Mouse (Mus musculus): ENCODE measurements at regions not wholly inside any gene's neighbourhood (a gene's known extent, or its start where the extent isn't known, plus 50 kb on each side); places are given as distances from the start of the nearest gene placed in this dataset.

GRCm38 (mm10) chr4:26888514-26888913 is 541.8 kb upstream of the Manea start:
- no peak overlapping the region for H3K4me3 ChIP-seq (ENCODE audit: low read depth, low read length)
- 75% methylated on average over 2 of the region's 2 CpGs for WGBS
- H3K27me3 ChIP-seq (ENCODE audit: control insufficient read depth, insufficient read depth, low read length) = no peaks in the 10 kb centered on the region
- TF ChIP-seq EP300 (optimal IDR thresholded peaks at IDR 0.05) (no peak), CTCF (IDR thresholded peaks at IDR 0.05; ENCODE audit: low read depth) (no peak)
- no peaks in the 10 kb centered on the region for H3K9me3 ChIP-seq (ENCODE audit: control insufficient read depth, low read length)
- ATAC-seq (ENCODE audit: low FRiP score, low TSS enrichment) (no peak), DNase-seq (ENCODE audit: low spot score) (no peak)
- no peak overlapping the region for H3K27ac ChIP-seq (replicated peaks)
- no peaks in the 10 kb centered on the region for H3K4me1 ChIP-seq (replicated peaks; ENCODE audit: control insufficient read depth, insufficient read depth)
- H3K36me3 ChIP-seq (ENCODE audit: control insufficient read depth, insufficient read depth, low read length) = no peaks in the 10 kb centered on the region
- no peak overlapping the region for H3K9ac ChIP-seq (ENCODE audit: low read length)
- no peak overlapping the region for H3K4me2 ChIP-seq (replicated peaks; ENCODE audit: low read depth)

DNA sequence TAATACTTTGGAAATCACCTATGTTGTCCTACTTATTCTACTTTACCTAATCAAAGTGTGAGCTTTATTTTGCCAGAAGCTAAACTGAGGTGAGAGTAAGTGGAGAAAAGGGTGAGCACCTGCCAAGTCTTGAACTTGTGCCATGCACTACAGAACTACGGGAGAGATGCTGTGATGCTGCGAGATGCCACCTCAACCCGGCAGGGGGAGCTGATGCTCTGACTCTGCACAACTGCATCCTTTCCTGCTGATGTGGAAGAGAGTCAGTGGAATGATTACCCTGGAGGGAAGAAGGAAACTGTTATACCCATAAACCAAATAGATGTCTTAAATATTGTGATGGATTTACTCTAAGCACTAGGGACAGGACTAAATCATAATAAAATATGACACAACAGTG is 532.3 kb upstream of the Manea start:
- H3K9me3 ChIP-seq (ENCODE audit: control insufficient read depth, low read length) = no peaks in the 10 kb centered on the region
- no peak overlapping the region for H3K4me3 ChIP-seq (ENCODE audit: low read depth, low read length)
- H3K36me3 ChIP-seq (ENCODE audit: control insufficient read depth, insufficient read depth, low read length) = no peaks in the 10 kb centered on the region
- H3K27ac ChIP-seq (replicated peaks) = no peak overlapping the region
- H3K4me2 ChIP-seq (replicated peaks; ENCODE audit: low read depth) = no peak overlapping the region
- no peak overlapping the region for H3K9ac ChIP-seq (ENCODE audit: low read length)
- TF ChIP-seq CTCF (IDR thresholded peaks at IDR 0.05; ENCODE audit: low read depth) (peak; percentile 57), EP300 (optimal IDR thresholded peaks at IDR 0.05) (no peak)
- ATAC-seq (ENCODE audit: low FRiP score, low TSS enrichment) (no peak), DNase-seq (ENCODE audit: low spot score) (no peak)
- 32% methylated on average over 3 of the region's 3 CpGs for WGBS
- H3K4me1 ChIP-seq (replicated peaks; ENCODE audit: control insufficient read depth, insufficient read depth) = no peaks in the 10 kb centered on the region
- H3K27me3 ChIP-seq (ENCODE audit: control insufficient read depth, insufficient read depth, low read length) = no peaks in the 10 kb centered on the region

- Histone ChIP-seq H3K36me3 (ENCODE audit: control insufficient read depth, insufficient read depth, low read length) (no peaks in the 10 kb centered on the region), H3K4me2 (replicated peaks; ENCODE audit: low read depth) (no peak overlapping the region), H3K9ac (ENCODE audit: low read length) (no peak overlapping the region), H3K4me3 (ENCODE audit: low read depth, low read length) (no peak overlapping the region), H3K9me3 (ENCODE audit: control insufficient read depth, low read length) (no peaks in the 10 kb centered on the region), H3K27me3 (ENCODE audit: control insufficient read depth, insufficient read depth, low read length) (no peaks in the 10 kb centered on the region), H3K4me1 (replicated peaks; ENCODE audit: control insufficient read depth, insufficient read depth) (no peaks in the 10 kb centered on the region), H3K27ac (replicated peaks) (no peak overlapping the region)
- no peak for DNase-seq (ENCODE audit: low spot score)
- ATAC-seq (ENCODE audit: low FRiP score, low TSS enrichment) = no peak
- TF ChIP-seq CTCF (IDR thresholded peaks at IDR 0.05; ENCODE audit: low read depth) = no peak
- no peak for TF ChIP-seq EP300 (optimal IDR thresholded peaks at IDR 0.05)
- WGBS = 77% methylated on average over 1 of the region's 1 CpGs
These were observed 495.1 kb upstream of the Manea start for GRCm38 (mm10) chr4:26841761-26842160.

- Histone ChIP-seq H3K27me3 (ENCODE audit: control insufficient read depth, insufficient read depth, low read length) (no peaks in the 10 kb centered on the region), H3K9ac (ENCODE audit: low read length) (no peak overlapping the region), H3K4me2 (replicated peaks; ENCODE audit: low read depth) (no peak overlapping the region), H3K27ac (replicated peaks) (no peak overlapping the region), H3K9me3 (ENCODE audit: control insufficient read depth, low read length) (no peaks in the 10 kb centered on the region), H3K4me3 (ENCODE audit: low read depth, low read length) (no peak overlapping the region), H3K4me1 (replicated peaks; ENCODE audit: control insufficient read depth, insufficient read depth) (no peaks in the 10 kb centered on the region), H3K36me3 (ENCODE audit: control insufficient read depth, insufficient read depth, low read length) (no peaks in the 10 kb centered on the region)
- DNase-seq (ENCODE audit: low spot score) (no peak), ATAC-seq (ENCODE audit: low FRiP score, low TSS enrichment) (no peak)
- TF ChIP-seq EP300 (optimal IDR thresholded peaks at IDR 0.05) = no peak
- no peak for TF ChIP-seq CTCF (IDR thresholded peaks at IDR 0.05; ENCODE audit: low read depth)
- 71% methylated on average over 3 of the region's 3 CpGs for WGBS
These were observed 454.1 kb upstream of the Manea start for GRCm38 (mm10) chr4:26800831-26801230.

DNA sequence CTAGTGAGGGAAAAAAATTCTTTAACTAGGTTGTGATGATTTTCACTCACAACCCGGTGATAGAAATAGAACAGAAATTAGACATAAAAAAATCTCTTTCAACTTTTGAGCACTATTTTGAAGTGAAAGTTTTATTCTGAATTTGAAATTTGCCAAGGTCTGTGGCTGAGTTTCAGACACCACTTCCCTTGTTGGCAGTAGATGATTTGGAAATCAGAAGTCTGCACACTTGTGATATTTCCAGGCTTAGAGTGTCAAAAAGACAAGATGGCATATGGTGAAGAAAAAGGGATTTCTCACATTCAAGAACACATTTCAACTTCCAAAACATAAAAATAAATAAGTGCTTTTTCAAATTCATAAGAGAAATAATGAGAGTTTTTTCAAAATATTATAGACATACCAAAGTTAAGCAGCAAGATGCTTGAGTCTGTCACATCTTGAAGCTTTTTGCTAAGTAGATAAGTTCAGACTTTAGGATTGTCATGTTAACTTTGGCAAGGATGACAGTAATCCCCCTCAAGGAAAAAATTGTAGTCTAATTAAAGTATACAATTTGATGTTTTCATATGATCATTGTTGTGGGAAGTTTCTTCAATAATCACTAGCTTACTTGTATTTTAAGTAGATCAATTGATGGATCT is 446.6 kb upstream of the Manea start:
- WGBS = 81% methylated on average over 1 of the region's 1 CpGs
- Histone ChIP-seq H3K27me3 (ENCODE audit: control insufficient read depth, insufficient read depth, low read length) (no peaks in the 10 kb centered on the region), H3K9me3 (ENCODE audit: control insufficient read depth, low read length) (no peaks in the 10 kb centered on the region), H3K27ac (replicated peaks) (no peak overlapping the region), H3K4me2 (replicated peaks; ENCODE audit: low read depth) (no peak overlapping the region), H3K9ac (ENCODE audit: low read length) (no peak overlapping the region), H3K4me1 (replicated peaks; ENCODE audit: control insufficient read depth, insufficient read depth) (no peaks in the 10 kb centered on the region), H3K4me3 (ENCODE audit: low read depth, low read length) (no peak overlapping the region), H3K36me3 (ENCODE audit: control insufficient read depth, insufficient read depth, low read length) (no peaks in the 10 kb centered on the region)
- TF ChIP-seq CTCF (IDR thresholded peaks at IDR 0.05; ENCODE audit: low read depth) = no peak
- TF ChIP-seq EP300 (optimal IDR thresholded peaks at IDR 0.05) = no peak
- DNase-seq (ENCODE audit: low spot score) (no peak), ATAC-seq (ENCODE audit: low FRiP score, low TSS enrichment) (no peak)

GRCm38 (mm10) chr4:26767896-26768295 is 421.2 kb upstream of the Manea start:
- H3K27me3 ChIP-seq (ENCODE audit: control insufficient read depth, insufficient read depth, low read length) = no peaks in the 10 kb centered on the region
- DNase-seq (ENCODE audit: low spot score) (no peak), ATAC-seq (ENCODE audit: low FRiP score, low TSS enrichment) (no peak)
- no peaks in the 10 kb centered on the region for H3K4me1 ChIP-seq (replicated peaks; ENCODE audit: control insufficient read depth, insufficient read depth)
- WGBS = 77% methylated on average over 2 of the region's 2 CpGs
- no peaks in the 10 kb centered on the region for H3K36me3 ChIP-seq (ENCODE audit: control insufficient read depth, insufficient read depth, low read length)
- TF ChIP-seq CTCF (IDR thresholded peaks at IDR 0.05; ENCODE audit: low read depth) = no peak
- no peak for TF ChIP-seq EP300 (optimal IDR thresholded peaks at IDR 0.05)
- H3K9me3 ChIP-seq (ENCODE audit: control insufficient read depth, low read length) = no peaks in the 10 kb centered on the region
- no peak overlapping the region for H3K27ac ChIP-seq (replicated peaks)
- no peak overlapping the region for H3K4me2 ChIP-seq (replicated peaks; ENCODE audit: low read depth)
- no peak overlapping the region for H3K4me3 ChIP-seq (ENCODE audit: low read depth, low read length)
- no peak overlapping the region for H3K9ac ChIP-seq (ENCODE audit: low read length)
